Mouse (Mus musculus) adrenal gland (tissue): Measurements from ENCODE around the gene Agbl4.

ENCODE experiments used
- intact Hi-C: fragments of 180-260 bp; cut with DNase I; formaldehyde crosslinking; loops from one replicate; pipeline ENCODE4 v1.15.1; 2025
- long read RNA-seq, 2 experiments: library from polyadenylated mRNA; unstranded; transcript quantifications; one replicate each; pipeline ENCODE4 v2.0.0; 2020; ENCODE audit warnings: borderline replicate concordance in 1 of 2; ENCODE audit not compliant: insufficient replicate concordance in 1 of 2

The Agbl4 gene
- long read RNA-seq, experiment 1: 0 reads
- long read RNA-seq, experiment 2: 0 reads

- intact Hi-C loops: no loop called here
Measured at GRCm38 (mm10) chr4:110397618-110398045, at the start of gene Agbl4. Gene Agbl4 (plus strand): TSS chr4:110397661.

GRCm38 (mm10) chr4:110350856-110351177 is 46.6 kb upstream of the Agbl4 start:
- intact Hi-C loops: no loop called here

GRCm38 (mm10) chr4:110351178-110352000 is 46.1 kb upstream of the Agbl4 start, which contains the start of gene Elavl4:
Gene Elavl4 (minus strand): TSS chr4:110351909.
- intact Hi-C loops: no loop called here

GRCm38 (mm10) chr4:110352001-110352369 is 45.5 kb upstream of the Agbl4 start:
- intact Hi-C loops: no loop called here

- intact Hi-C loops: no loop called here
Measured at GRCm38 (mm10) chr4:110360568-110360967, 36.9 kb upstream of the Agbl4 start.

GRCm38 (mm10) chr4:110396221-110396620 is 1.2 kb upstream of the Agbl4 start:
- intact Hi-C loops: no loop called here

- intact Hi-C loops: no loop called here
Measured at GRCm38 (mm10) chr4:110420306-110420705, 22.8 kb downstream of the Agbl4 start.

GRCm38 (mm10) chr4:110427653-110428052 is 30.2 kb downstream of the Agbl4 start:
- intact Hi-C loops: no loop called here

- intact Hi-C loops: no loop called here
Measured at GRCm38 (mm10) chr4:110494371-110494770, 96.9 kb downstream of the Agbl4 start.

GRCm38 (mm10) chr4:110529804-110530203 is 132.3 kb downstream of the Agbl4 start:
- intact Hi-C loops: no loop called here

- intact Hi-C loops: no loop called here
Measured at GRCm38 (mm10) chr4:110549223-110549622, 151.8 kb downstream of the Agbl4 start.

- intact Hi-C loops: no loop called here
Measured at GRCm38 (mm10) chr4:110597726-110598283, 200.3 kb downstream of the Agbl4 start.

- intact Hi-C loops: no loop called here
Measured at GRCm38 (mm10) chr4:110641417-110641816, 244.0 kb downstream of the Agbl4 start.

- intact Hi-C loops: no loop called here
Measured at GRCm38 (mm10) chr4:110662940-110663339, 265.5 kb downstream of the Agbl4 start.

GRCm38 (mm10) chr4:110674121-110674520 is 276.7 kb downstream of the Agbl4 start:
- intact Hi-C loops: no loop called here

- intact Hi-C loops: no loop called here
Measured at GRCm38 (mm10) chr4:110735141-110735540, 337.7 kb downstream of the Agbl4 start.

- intact Hi-C loops: no loop called here
Measured at GRCm38 (mm10) chr4:110757941-110758340, 360.5 kb downstream of the Agbl4 start.

GRCm38 (mm10) chr4:110788596-110788995 is 391.1 kb downstream of the Agbl4 start:
- intact Hi-C loops: no loop called here

GRCm38 (mm10) chr4:110799902-110800301 is 402.4 kb downstream of the Agbl4 start:
- intact Hi-C loops: no loop called here

GRCm38 (mm10) chr4:110810947-110811346 is 413.5 kb downstream of the Agbl4 start:
- intact Hi-C loops: no loop called here

- intact Hi-C loops: no loop called here
Measured at GRCm38 (mm10) chr4:110832776-110833175, 435.3 kb downstream of the Agbl4 start.

- intact Hi-C loops: no loop called here
Measured at GRCm38 (mm10) chr4:110879719-110880443, 482.4 kb downstream of the Agbl4 start.
